Mouse (Mus musculus) intestine, embryonic 14.5 days (tissue): ENCODE results near the gene Trim2. TPM values are rescaled to one million over a fixed set of nuclear protein-coding genes. Genes with fewer than 3 reads are reported as not detected.

Experiments
- ATAC-seq: fragments of 200-750 bp; cut with Nextera tagmentation; replicated peaks from 2 replicates; pipeline ENCODE4 v1.8.0; 2017; ENCODE audit warnings: low read depth, moderate number of reproducible peaks, moderate TSS enrichment, moderate library complexity; ENCODE audit not compliant: low FRiP score, low TSS enrichment
- DNase-seq: peaks from one replicate; pipeline ENCODE4 v3.0.0-alpha.2; 2018; ENCODE audit warnings: low spot score
- H3K27ac ChIP-seq: fragments of 300-500 bp; sonication (generic); 2 replicates; pipeline ENCODE4 v1.5.1; 2014; ENCODE audit warnings: low read depth, mild to moderate bottlenecking, control low read depth
- H3K27me3 ChIP-seq: fragments of 300-500 bp; sonication (generic); replicated peaks from 2 replicates; pipeline ENCODE4 v1.6.1; 2014; ENCODE audit warnings: low read length, control low read depth; ENCODE audit not compliant: control insufficient read depth, insufficient read depth
- H3K36me3 ChIP-seq: fragments of 300-500 bp; sonication (generic); 2 replicates; pipeline ENCODE4 v1.6.1; 2014; ENCODE audit warnings: low read length, control low read depth; ENCODE audit not compliant: control insufficient read depth, insufficient read depth
- H3K4me1 ChIP-seq: fragments of 300-500 bp; sonication (generic); replicated peaks from 2 replicates; pipeline ENCODE4 v1.6.1; 2014; ENCODE audit warnings: low read length, control low read depth, mixed read lengths; ENCODE audit not compliant: control insufficient read depth, insufficient read depth
- H3K4me2 ChIP-seq: fragments of 300-500 bp; sonication (generic); 2 replicates; pipeline ENCODE4 v1.6.1; 2014; ENCODE audit warnings: low read length
- H3K4me3 ChIP-seq: fragments of 300-500 bp; sonication (generic); 2 replicates; pipeline ENCODE4 v1.5.1; 2014; ENCODE audit warnings: low read depth, low read length, control low read depth, mixed read lengths
- H3K9ac ChIP-seq: fragments of 300-500 bp; sonication (generic); 2 replicates; pipeline ENCODE4 v1.6.1; 2014; ENCODE audit warnings: mild to moderate bottlenecking, low read length
- H3K9me3 ChIP-seq: fragments of 300-500 bp; sonication (generic); 2 replicates; pipeline ENCODE4 v1.6.1; 2016; ENCODE audit warnings: low read length, control low read depth; ENCODE audit not compliant: control insufficient read depth
- WGBS: fragments of 180-500 bp; shearing (Covaris S2); extraction: QIAGEN DNeasy Blood & Tissue Kit; methylation state at CpG from one replicate; pipeline ENCODE4 v1.1.7; 2014; 5-methylcytosine and 5-hydroxymethylcytosine counted together
- polyA plus RNA-seq: library from polyadenylated mRNA; unstranded; fragments of >200 nt; fragmentation: Nextera tagmentation; extraction: Ambion mirVana; gene quantifications from 2 replicates; pipeline ENCODE4 v1.2.1, GENCODE M21; 2014

Trim2 gene
- polyA plus RNA-seq, 1 experiment from 2014 or later, result 58.1 TPM

- no peaks in the 10 kb centered on the region; the same call in 1 of the 2 replicates for H3K27me3 ChIP-seq
- DNase-seq (no peak), ATAC-seq (no peak)
- WGBS, result 58% methylated on average over 3 of the region's 3 CpGs
- no peaks in the 10 kb centered on the region for H3K9me3 ChIP-seq
- no peak overlapping the region for H3K4me2 ChIP-seq
- no peak overlapping the region for H3K27ac ChIP-seq
- H3K36me3 ChIP-seq, result no peaks in the 10 kb centered on the region
- no peak overlapping the region for H3K9ac ChIP-seq
- peaks cover 19% of the 10 kb centered on the region for H3K4me1 ChIP-seq
- no peak overlapping the region for H3K4me3 ChIP-seq
These were observed 43.9 kb downstream of the Trim2 start for GRCm38 (mm10) chr3:84262804-84263203.

DNA sequence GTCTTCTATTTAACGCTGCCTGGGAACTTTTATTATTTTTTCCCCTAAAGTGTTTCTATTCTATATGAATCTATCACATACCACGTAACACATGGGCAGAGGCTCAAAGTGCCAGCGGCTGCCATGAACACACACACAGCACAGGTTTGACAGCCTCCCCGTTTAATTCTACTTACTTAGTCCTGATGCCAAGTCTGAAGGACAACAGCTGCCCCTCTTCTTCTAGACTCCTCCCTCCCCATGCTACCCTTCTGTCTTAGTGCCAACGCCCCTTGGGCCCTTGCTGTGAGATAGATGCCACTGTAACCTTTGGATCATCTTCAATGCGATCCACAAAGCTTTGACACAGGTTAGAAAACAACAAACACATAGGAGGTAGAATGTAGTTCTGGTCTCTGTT is 44.8 kb downstream of the Trim2 start:
- Histone ChIP-seq H3K27me3 (no peaks in the 10 kb centered on the region; the same call in 1 of the 2 replicates), H3K36me3 (no peaks in the 10 kb centered on the region), H3K9me3 (no peaks in the 10 kb centered on the region), H3K27ac (no peak overlapping the region), H3K9ac (no peak overlapping the region), H3K4me2 (no peak overlapping the region), H3K4me1 (peaks cover 19% of the 10 kb centered on the region), H3K4me3 (no peak overlapping the region)
- WGBS, result 83% methylated on average over 6 of the region's 6 CpGs
- DNase-seq (no peak), ATAC-seq (no peak)

DNA sequence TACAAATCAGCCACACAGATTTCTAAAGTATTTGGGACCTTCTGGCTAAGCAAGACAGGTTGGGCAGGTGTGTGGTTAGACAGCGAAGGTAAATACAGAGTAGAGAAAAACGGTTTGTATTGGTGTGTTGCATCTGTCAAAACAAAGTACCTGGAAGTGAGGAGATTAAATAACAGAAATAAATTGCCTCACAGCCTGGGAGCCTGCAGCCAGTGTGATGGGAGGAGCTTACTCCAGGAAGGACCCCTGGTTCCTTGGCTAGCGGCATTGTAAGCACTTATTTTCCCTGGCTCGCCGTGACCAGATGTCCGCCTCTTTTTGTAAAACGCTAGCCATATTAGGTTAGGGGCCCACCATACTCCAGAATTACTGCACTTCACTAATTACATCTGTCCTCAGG is 45.8 kb downstream of the Trim2 start:
- Histone ChIP-seq H3K36me3 (no peaks in the 10 kb centered on the region), H3K4me2 (no peak overlapping the region), H3K4me1 (peaks cover 19% of the 10 kb centered on the region), H3K27ac (no peak overlapping the region), H3K9me3 (no peaks in the 10 kb centered on the region), H3K9ac (no peak overlapping the region), H3K4me3 (no peak overlapping the region), H3K27me3 (no peaks in the 10 kb centered on the region; the same call in 1 of the 2 replicates)
- 22% methylated on average over 7 of the region's 7 CpGs for WGBS
- DNase-seq, result no peak
- no peak for ATAC-seq

- Histone ChIP-seq H3K27ac (no peak overlapping the region), H3K4me2 (peak overlapping the region; percentile 97), H3K9me3 (no peaks in the 10 kb centered on the region), H3K9ac (no peak overlapping the region; the same call in 1 of the 2 replicates), H3K4me3 (peak overlapping the region; percentile 53), H3K27me3 (no peaks in the 10 kb centered on the region; the same call in 1 of the 2 replicates), H3K36me3 (no peaks in the 10 kb centered on the region), H3K4me1 (peaks cover 19% of the 10 kb centered on the region)
- DNase-seq, result no peak
- ATAC-seq, result no peak
- 7% methylated on average over 8 of the region's 8 CpGs for WGBS
These were observed 46.6 kb downstream of the Trim2 start for GRCm38 (mm10) chr3:84260024-84260535.

GRCm38 (mm10) chr3:84259281-84260023 is 47.2 kb downstream of the Trim2 start:
- under 1% methylated on average over 74 of the region's 74 CpGs for WGBS
- DNase-seq (peak; percentile 83), ATAC-seq (peak; percentile 29)
- Histone ChIP-seq H3K36me3 (no peaks in the 10 kb centered on the region), H3K27ac (peak overlapping the region; percentile 64), H3K4me3 (peak overlapping the region; percentile 53), H3K9me3 (no peaks in the 10 kb centered on the region), H3K9ac (peak overlapping the region; percentile 64), H3K27me3 (no peaks in the 10 kb centered on the region; the same call in 1 of the 2 replicates), H3K4me2 (peak overlapping the region; percentile 97), H3K4me1 (peaks cover 19% of the 10 kb centered on the region)

GRCm38 (mm10) chr3:84258518-84259031 is 48.1 kb downstream of the Trim2 start:
- WGBS, result 9% methylated on average over 13 of the region's 13 CpGs
- Histone ChIP-seq H3K4me2 (peak overlapping the region; percentile 97), H3K27me3 (no peaks in the 10 kb centered on the region; the same call in 1 of the 2 replicates), H3K27ac (0 out of 2 replicates have a peak overlapping the region, but pooled peaks have one; percentile 64), H3K9me3 (no peaks in the 10 kb centered on the region), H3K9ac (peak overlapping the region; percentile 64), H3K36me3 (no peaks in the 10 kb centered on the region), H3K4me3 (peak overlapping the region; percentile 53), H3K4me1 (peaks cover 26% of the 10 kb centered on the region)
- no peak for DNase-seq
- ATAC-seq, result no peak; the same call in 1 of the 2 replicates

- Histone ChIP-seq H3K36me3 (no peaks in the 10 kb centered on the region), H3K4me1 (peaks cover 28% of the 10 kb centered on the region), H3K9me3 (no peaks in the 10 kb centered on the region), H3K4me3 (peak overlapping the region; percentile 53; the same call in 1 of the 2 replicates), H3K27me3 (no peaks in the 10 kb centered on the region; the same call in 1 of the 2 replicates), H3K4me2 (peak overlapping the region; percentile 97), H3K9ac (no peak overlapping the region), H3K27ac (no peak overlapping the region)
- DNase-seq (peak; percentile 68), ATAC-seq (peak; percentile 63)
- WGBS, result 32% methylated on average over 10 of the region's 10 CpGs
These were observed 48.6 kb downstream of the Trim2 start for GRCm38 (mm10) chr3:84257989-84258517.

DNA sequence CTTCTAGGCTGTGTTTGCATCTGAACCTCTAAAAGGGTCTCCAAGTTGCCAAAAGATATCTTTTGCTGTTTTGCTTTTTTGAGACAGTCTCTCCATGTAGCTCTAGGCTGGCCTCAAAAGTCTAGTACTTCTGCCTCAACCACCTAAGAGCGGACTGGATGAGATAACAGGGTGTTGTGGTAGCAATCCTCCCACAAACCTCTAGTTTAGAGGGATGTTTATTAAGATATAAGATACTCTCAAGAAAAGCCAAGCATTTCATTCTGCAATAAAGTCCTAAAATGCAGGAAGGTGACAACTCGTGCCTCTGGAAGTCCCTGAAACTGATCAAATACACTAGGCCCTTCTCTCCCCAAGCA is 52.2 kb downstream of the Trim2 start:
- no peaks in the 10 kb centered on the region for H3K27me3 ChIP-seq
- H3K36me3 ChIP-seq, result no peaks in the 10 kb centered on the region
- H3K9ac ChIP-seq, result no peak overlapping the region
- no peak overlapping the region for H3K4me3 ChIP-seq
- no peak overlapping the region for H3K4me2 ChIP-seq
- no peak overlapping the region for H3K27ac ChIP-seq
- no peak for ATAC-seq
- WGBS, result 88% methylated on average over 2 of the region's 2 CpGs
- no peaks in the 10 kb centered on the region for H3K9me3 ChIP-seq
- DNase-seq, result no peak
- peaks cover 17% of the 10 kb centered on the region for H3K4me1 ChIP-seq
